Mouse (Mus musculus) hindbrain, embryonic 13.5 days (tissue): Measurements from ENCODE around the gene 2010111I01Rik. TPM values are rescaled to one million over a fixed set of nuclear protein-coding genes. Genes with fewer than 3 reads are reported as not detected.
A peak's percentile ranks its signal among the peaks of the same experiment; 100 is the strongest.

Source experiments
- ATAC-seq: fragments of 200-750 bp; cut with Nextera tagmentation; 2 replicates; pipeline ENCODE4 v1.8.0; 2017; ENCODE audit warnings: moderate TSS enrichment; ENCODE audit not compliant: low FRiP score
- H3K27ac ChIP-seq: fragments of 300-500 bp; sonication (generic); 2 replicates; pipeline ENCODE4 v1.5.1; 2015; ENCODE audit warnings: inconsistent platforms, mild to moderate bottlenecking, moderate library complexity
- H3K27me3 ChIP-seq: fragments of 300-500 bp; sonication (generic); 2 replicates; pipeline ENCODE4 v1.6.1; 2015; ENCODE audit warnings: mild to moderate bottlenecking, inconsistent platforms
- H3K36me3 ChIP-seq: fragments of 300-500 bp; sonication (generic); 2 replicates; pipeline ENCODE4 v1.6.1; 2015; ENCODE audit warnings: mild to moderate bottlenecking, inconsistent platforms
- H3K4me1 ChIP-seq: fragments of 300-500 bp; sonication (generic); replicated peaks from 2 replicates; pipeline ENCODE4 v1.6.1; 2015; ENCODE audit warnings: inconsistent platforms
- H3K4me2 ChIP-seq: fragments of 300-500 bp; sonication (generic); 2 replicates; pipeline ENCODE4 v1.6.1; 2015; ENCODE audit warnings: inconsistent platforms, mild to moderate bottlenecking, moderate library complexity
- H3K4me3 ChIP-seq: fragments of 300-500 bp; sonication (generic); 2 replicates; pipeline ENCODE4 v1.5.1; 2015; ENCODE audit warnings: mild to moderate bottlenecking, inconsistent platforms
- H3K9ac ChIP-seq: fragments of 300-500 bp; sonication (generic); 2 replicates; pipeline ENCODE4 v1.6.1; 2015; ENCODE audit warnings: mild to moderate bottlenecking, inconsistent platforms
- H3K9me3 ChIP-seq: fragments of 300-500 bp; sonication (generic); 2 replicates; pipeline ENCODE4 v1.6.1; 2016; ENCODE audit warnings: inconsistent platforms
- WGBS: fragments of 180-500 bp; shearing (Covaris S2); methylation state at CpG from one replicate; pipeline ENCODE4 v1.1.7; 2015; 5-methylcytosine and 5-hydroxymethylcytosine counted together
- polyA plus RNA-seq: library from polyadenylated mRNA; unstranded; fragments of >200 nt; fragmentation: Nextera tagmentation; extraction: Ambion mirVana; gene quantifications from 2 replicates; pipeline ENCODE4 v1.2.1, GENCODE M21; 2015

2010111I01Rik gene
- polyA plus RNA-seq, 1 experiment from 2014 or later = 36.5 TPM

DNA sequence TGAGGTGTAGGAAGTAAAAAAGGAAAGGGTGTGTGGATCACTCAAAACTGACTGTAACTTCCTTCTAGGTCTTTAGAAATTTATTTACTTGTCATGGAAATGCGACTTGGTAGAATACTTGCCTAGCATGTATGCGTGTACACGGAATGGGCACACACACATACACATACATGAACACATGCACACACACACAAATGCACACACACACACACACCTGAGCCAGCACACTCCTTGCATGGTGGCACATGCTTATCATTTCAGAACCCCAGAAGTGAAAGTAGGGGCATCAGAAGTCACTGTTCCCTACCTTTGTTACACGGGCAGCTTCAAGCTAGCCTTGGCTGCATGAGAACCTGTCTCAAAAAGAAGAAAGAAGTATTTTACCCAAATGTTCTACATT is 311.7 kb downstream of the 2010111I01Rik start:
- WGBS = 95% methylated on average over 4 of the region's 4 CpGs
- Histone ChIP-seq H3K4me3 (no peak overlapping the region), H3K9ac (no peak overlapping the region), H3K4me1 (peaks cover 44% of the 10 kb centered on the region), H3K9me3 (no peaks in the 10 kb centered on the region), H3K27ac (no peak overlapping the region), H3K36me3 (no peaks in the 10 kb centered on the region), H3K27me3 (peaks cover 57% of the 10 kb centered on the region), H3K4me2 (no peak overlapping the region)
- ATAC-seq = no peak

DNA sequence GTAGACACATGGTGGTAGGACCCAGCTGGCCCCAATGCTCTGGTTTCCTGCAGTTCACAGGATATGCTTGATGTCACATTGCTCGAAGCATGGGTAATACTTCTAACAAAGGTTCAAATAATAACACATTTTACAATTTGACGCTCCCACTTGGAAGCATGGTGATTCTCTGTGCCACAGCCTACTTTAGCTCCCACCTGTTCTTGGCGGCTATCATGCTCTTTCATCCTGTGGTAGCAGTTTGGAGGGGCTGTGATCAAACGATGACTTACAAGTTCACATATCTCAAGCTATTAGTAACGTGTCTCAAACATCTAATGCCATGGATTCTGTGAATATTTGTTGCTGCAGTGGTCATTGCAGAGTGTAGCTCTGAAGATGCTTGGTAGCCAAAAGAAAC is 312.6 kb downstream of the 2010111I01Rik start:
- Histone ChIP-seq H3K4me1 (peaks cover 37% of the 10 kb centered on the region), H3K27ac (peak overlapping the region; percentile 70; the same call in 1 of the 2 replicates), H3K4me3 (no peak overlapping the region), H3K36me3 (no peaks in the 10 kb centered on the region), H3K4me2 (no peak overlapping the region), H3K27me3 (peaks cover 50% of the 10 kb centered on the region), H3K9ac (no peak overlapping the region), H3K9me3 (no peaks in the 10 kb centered on the region)
- no peak for ATAC-seq
- 81% methylated on average over 5 of the region's 5 CpGs for WGBS

DNA sequence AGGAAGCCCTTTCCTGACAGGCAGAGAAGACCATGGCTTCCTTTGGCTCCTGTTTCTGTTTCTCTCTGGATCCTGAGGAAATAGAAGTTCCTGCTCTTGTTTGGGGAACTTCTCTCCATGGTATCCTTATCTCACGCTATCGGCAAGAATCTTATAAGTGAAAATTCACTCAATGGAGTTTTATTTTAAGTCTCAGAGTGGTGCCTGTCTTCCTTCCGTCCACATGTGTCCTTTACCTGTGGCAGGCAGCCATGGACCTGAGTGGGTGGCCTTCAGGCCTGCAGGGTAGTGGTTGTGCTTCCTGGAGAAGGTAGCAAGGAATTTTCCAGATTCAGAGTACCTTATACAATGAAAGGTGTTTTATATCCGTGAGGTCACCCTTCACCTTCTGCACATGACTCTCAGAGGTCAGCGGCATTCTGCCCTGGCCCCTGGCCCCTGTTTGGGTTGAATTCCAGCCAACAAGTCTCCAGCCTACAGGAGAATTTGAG is 313.5 kb downstream of the 2010111I01Rik start:
- H3K9ac ChIP-seq = peak overlapping the region; percentile 31; the same call in 1 of the 2 replicates
- H3K27me3 ChIP-seq = peaks cover 41% of the 10 kb centered on the region
- no peak for ATAC-seq
- H3K4me2 ChIP-seq = peak overlapping the region; percentile 37
- WGBS = 55% methylated on average over 5 of the region's 5 CpGs
- peak overlapping the region; percentile 70; the same call in 1 of the 2 replicates for H3K27ac ChIP-seq
- 0 out of 2 replicates have a peak, but pooled peaks cover 4% of the 10 kb centered on the region for H3K36me3 ChIP-seq
- no peaks in the 10 kb centered on the region for H3K9me3 ChIP-seq
- no peak overlapping the region for H3K4me3 ChIP-seq
- peaks cover 28% of the 10 kb centered on the region for H3K4me1 ChIP-seq

DNA sequence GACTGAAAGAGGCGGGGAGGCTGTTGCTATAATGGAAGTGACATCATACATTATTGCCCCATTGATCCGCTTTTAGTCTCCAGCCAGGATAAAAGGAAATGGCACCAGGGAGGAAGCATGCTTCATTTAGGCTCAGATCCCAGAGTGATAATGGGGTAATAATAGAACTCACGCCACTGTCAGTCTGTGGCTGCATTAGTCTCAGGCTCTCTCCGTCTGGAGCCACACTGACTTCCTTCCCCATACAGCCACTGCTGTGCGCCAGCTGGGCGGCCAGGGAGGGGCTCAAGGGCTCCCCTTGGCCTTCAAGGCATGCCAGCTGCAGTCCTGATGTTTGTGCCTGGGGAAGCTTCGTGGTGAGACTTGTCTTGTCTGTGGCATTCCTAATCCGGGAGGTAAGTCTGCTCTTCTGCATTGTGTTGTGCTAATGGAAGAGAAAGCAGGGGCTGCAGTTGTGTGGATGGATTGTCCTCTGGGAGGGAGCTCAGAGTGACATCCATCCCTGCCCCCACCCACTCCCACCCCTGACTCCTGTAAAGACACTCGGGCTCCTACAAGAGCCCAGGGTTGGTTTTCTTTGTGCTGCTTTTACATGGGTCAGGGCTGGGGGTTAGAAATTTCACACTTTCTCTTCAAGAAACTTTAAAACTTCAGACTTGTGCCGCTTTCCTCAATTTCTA is 314.2 kb downstream of the 2010111I01Rik start:
- H3K36me3 ChIP-seq = peaks cover 12% of the 10 kb centered on the region; the same call in 1 of the 2 replicates
- peaks cover 37% of the 10 kb centered on the region for H3K27me3 ChIP-seq
- H3K9me3 ChIP-seq = no peaks in the 10 kb centered on the region
- H3K9ac ChIP-seq = peak overlapping the region; percentile 64
- WGBS = 6% methylated on average over 10 of the region's 10 CpGs
- H3K4me3 ChIP-seq = 0 out of 2 replicates have a peak overlapping the region, but pooled peaks have one; percentile 19
- H3K4me1 ChIP-seq = peaks cover 27% of the 10 kb centered on the region
- H3K27ac ChIP-seq = peak overlapping the region; percentile 70; the same call in 1 of the 2 replicates
- ATAC-seq = peak; percentile 86
- H3K4me2 ChIP-seq = peak overlapping the region; percentile 37

DNA sequence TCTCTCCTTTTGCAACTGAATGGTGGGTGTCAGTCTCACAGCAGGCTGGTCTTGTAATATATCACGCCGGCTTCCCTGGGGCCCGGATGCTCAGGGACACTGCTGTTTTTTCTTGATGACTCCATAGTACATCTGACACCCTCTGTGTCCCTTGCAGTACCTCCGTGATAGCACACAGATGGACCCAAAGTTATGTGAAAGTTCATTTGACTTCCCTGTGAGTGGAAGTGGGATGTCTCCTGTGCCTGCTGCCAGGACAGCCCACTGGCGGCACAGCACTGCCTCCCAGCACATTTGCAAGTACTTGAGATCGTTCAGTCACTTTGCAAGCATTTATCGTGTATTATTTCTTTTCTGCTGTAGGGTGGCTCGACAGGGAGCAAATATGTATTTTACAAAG is 315.1 kb downstream of the 2010111I01Rik start:
- Histone ChIP-seq H3K4me3 (peak overlapping the region; percentile 2; the same call in 1 of the 2 replicates), H3K4me2 (no peak overlapping the region), H3K27ac (no peak overlapping the region), H3K36me3 (peaks cover 13% of the 10 kb centered on the region; the same call in 1 of the 2 replicates), H3K4me1 (peaks cover 27% of the 10 kb centered on the region), H3K27me3 (peaks cover 30% of the 10 kb centered on the region), H3K9me3 (no peaks in the 10 kb centered on the region), H3K9ac (0 out of 2 replicates have a peak overlapping the region, but pooled peaks have one; percentile 8)
- no peak for ATAC-seq
- WGBS = 45% methylated on average over 8 of the region's 8 CpGs

DNA sequence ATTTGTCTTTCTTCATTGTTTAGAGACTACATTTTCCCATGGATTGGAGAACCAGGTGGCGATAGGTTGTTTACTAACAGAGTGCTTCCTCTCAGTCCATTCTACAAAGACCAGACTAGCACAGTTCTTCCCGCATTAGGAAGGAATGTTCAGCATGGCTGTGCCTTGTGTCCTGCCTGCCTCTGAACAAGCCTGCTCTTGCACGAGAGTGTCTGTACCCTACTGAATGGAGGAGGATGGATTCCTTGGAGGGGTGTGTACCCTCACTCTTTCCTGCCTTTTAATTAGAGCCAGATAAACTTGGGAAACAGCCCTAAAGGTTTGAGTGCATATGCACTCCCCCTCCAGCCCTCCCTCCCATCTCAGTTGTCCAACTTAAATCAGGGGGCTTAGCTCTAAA is 315.7 kb downstream of the 2010111I01Rik start:
- ATAC-seq = no peak
- WGBS = 51% methylated on average over 3 of the region's 3 CpGs
- H3K27ac ChIP-seq = no peak overlapping the region
- peaks cover 27% of the 10 kb centered on the region for H3K27me3 ChIP-seq
- no peak overlapping the region; the same call in 1 of the 2 replicates for H3K9ac ChIP-seq
- H3K4me3 ChIP-seq = no peak overlapping the region
- no peaks in the 10 kb centered on the region for H3K9me3 ChIP-seq
- peaks cover 27% of the 10 kb centered on the region for H3K4me1 ChIP-seq
- peaks cover 16% of the 10 kb centered on the region; the same call in 1 of the 2 replicates for H3K36me3 ChIP-seq
- no peak overlapping the region for H3K4me2 ChIP-seq

DNA sequence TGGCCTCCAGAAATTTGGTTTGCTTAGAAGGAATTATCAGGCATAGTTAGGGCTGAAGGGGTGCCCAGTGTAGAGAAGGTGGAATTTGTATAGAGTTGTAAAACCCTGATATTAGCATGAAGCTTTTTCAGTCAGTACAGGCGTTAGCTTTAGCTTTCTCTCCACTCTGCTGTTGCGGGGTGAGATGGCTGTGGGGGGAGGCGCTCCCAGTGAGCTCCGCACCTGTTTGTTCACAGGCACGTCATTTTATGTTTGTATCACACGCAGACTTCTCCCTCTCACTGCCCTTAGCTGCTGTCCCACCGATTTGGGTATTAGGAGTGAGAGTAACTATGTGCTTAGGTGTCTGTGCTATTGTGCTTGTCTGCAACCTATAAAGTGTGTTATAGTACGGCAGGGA is 316.5 kb downstream of the 2010111I01Rik start:
- H3K4me1 ChIP-seq = peaks cover 27% of the 10 kb centered on the region
- no peak overlapping the region for H3K9ac ChIP-seq
- peaks cover 21% of the 10 kb centered on the region for H3K27me3 ChIP-seq
- H3K27ac ChIP-seq = no peak overlapping the region
- 83% methylated on average over 8 of the region's 8 CpGs for WGBS
- H3K9me3 ChIP-seq = no peaks in the 10 kb centered on the region
- H3K4me2 ChIP-seq = no peak overlapping the region
- no peak overlapping the region for H3K4me3 ChIP-seq
- peaks cover 20% of the 10 kb centered on the region; the same call in 1 of the 2 replicates for H3K36me3 ChIP-seq
- no peak for ATAC-seq

DNA sequence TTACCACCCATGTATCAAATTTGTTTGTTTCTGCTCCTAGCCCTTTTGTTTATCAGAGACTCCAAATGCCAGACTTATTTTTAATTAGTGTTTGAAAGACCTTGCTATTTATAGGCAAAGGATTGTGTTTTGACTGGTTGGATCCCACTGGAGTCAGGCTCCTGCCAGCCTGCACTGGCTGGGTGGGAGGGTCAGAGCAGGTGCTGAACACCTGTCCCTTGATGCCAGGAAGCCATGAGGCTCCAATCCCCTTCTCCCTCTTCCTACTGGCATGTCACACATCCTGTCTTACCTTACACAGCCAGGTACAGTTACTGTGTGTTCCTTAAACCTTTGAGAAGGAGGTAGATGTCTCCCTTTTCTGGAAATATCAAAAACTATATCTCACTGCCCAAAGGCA is 318.5 kb downstream of the 2010111I01Rik start:
- H3K4me3 ChIP-seq = no peak overlapping the region
- H3K36me3 ChIP-seq = peaks cover 25% of the 10 kb centered on the region
- no peak overlapping the region for H3K4me2 ChIP-seq
- H3K9ac ChIP-seq = no peak overlapping the region
- no peak overlapping the region for H3K27ac ChIP-seq
- peaks cover 3% of the 10 kb centered on the region; the same call in 1 of the 2 replicates for H3K27me3 ChIP-seq
- peaks cover 22% of the 10 kb centered on the region for H3K4me1 ChIP-seq
- no peak for ATAC-seq
- no peaks in the 10 kb centered on the region for H3K9me3 ChIP-seq

DNA sequence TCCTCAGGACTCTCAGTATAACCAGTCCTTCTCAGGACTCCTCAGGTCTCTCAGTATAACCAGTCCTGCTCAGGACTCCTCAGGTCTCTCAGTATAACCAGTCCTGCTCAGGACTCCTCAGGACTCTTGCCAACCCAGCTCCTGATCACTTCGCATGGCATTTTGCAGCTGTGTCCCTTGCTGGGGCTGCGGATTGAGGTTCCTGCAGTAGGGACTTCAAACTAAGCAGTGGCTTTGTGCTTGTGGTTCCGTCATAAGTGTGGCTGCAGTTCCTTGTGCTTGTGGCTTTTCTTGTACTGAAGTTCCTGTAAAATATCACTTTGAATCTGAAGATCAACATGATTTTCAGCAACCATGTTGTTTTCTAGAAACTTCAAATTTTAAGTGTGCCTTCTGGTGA is 320.1 kb downstream of the 2010111I01Rik start:
- peaks cover 3% of the 10 kb centered on the region; the same call in 1 of the 2 replicates for H3K27me3 ChIP-seq
- H3K9me3 ChIP-seq = no peaks in the 10 kb centered on the region
- no peak for ATAC-seq
- WGBS = 94% methylated on average over 3 of the region's 3 CpGs
- H3K4me3 ChIP-seq = no peak overlapping the region
- H3K9ac ChIP-seq = no peak overlapping the region
- no peak overlapping the region for H3K27ac ChIP-seq
- H3K36me3 ChIP-seq = peaks cover 25% of the 10 kb centered on the region
- no peak overlapping the region for H3K4me2 ChIP-seq
- H3K4me1 ChIP-seq = peaks cover 7% of the 10 kb centered on the region

DNA sequence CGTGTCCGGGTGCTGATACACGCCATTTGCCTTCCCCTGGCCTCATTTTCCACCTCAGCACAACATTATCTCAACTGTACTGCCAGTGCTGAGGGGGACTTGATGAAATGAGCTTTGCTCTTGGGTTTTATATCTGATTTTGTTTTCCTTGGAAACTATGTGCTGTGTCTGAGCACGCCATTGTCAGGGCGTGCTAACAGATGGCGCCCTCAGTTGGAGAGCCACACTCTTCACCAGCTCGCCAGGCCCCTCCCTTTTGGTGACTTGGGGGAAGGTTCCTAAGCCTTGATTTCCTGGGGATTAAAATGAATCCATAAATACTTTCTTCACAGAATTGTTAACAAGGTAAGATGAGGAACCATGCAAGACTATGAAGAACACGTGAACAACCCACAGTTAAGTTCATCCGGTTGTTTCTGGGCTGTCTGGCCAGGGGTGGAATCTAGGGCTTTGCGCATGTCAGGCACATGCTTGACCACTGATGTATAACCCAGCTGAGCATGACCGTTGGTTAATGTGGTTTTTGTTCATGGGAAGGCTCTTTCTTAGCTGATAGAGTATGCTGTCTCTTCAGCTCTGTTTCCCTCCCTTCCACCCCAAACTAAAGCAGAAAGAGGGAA is 321.9 kb downstream of the 2010111I01Rik start:
- Histone ChIP-seq H3K9ac (no peak overlapping the region), H3K27ac (no peak overlapping the region), H3K9me3 (no peaks in the 10 kb centered on the region), H3K4me2 (no peak overlapping the region), H3K4me3 (no peak overlapping the region), H3K36me3 (peaks cover 25% of the 10 kb centered on the region), H3K27me3 (peaks cover 16% of the 10 kb centered on the region), H3K4me1 (no peaks in the 10 kb centered on the region; the same call in 1 of the 2 replicates)
- WGBS = 86% methylated on average over 11 of the region's 11 CpGs
- ATAC-seq = no peak

DNA sequence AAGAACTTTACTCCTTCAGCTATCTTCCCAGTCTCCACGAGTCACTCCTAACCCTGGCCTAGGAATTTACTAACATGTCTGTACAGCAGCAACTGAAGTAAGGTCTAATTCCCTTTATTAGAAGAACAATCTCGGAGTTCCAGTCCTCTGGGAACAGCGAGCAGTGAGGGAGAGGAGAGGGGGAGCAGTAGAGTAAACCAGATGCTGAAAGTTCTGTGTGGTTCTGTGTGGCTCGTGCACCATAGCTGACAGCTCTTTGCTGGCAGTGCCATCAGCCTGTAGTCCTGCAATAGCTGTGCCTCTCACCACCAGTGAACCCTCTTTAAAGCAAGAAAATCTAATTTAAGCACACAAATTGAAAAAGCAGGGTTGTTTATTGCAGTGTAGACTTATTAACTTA is 324.5 kb downstream of the 2010111I01Rik start:
- H3K36me3 ChIP-seq = peaks cover 12% of the 10 kb centered on the region
- ATAC-seq = no peak
- H3K4me1 ChIP-seq = peaks cover 8% of the 10 kb centered on the region
- H3K4me2 ChIP-seq = no peak overlapping the region
- no peak overlapping the region for H3K9ac ChIP-seq
- peaks cover 26% of the 10 kb centered on the region for H3K27me3 ChIP-seq
- 60% methylated on average over 4 of the region's 4 CpGs for WGBS
- no peak overlapping the region for H3K27ac ChIP-seq
- H3K9me3 ChIP-seq = no peaks in the 10 kb centered on the region
- H3K4me3 ChIP-seq = no peak overlapping the region

DNA sequence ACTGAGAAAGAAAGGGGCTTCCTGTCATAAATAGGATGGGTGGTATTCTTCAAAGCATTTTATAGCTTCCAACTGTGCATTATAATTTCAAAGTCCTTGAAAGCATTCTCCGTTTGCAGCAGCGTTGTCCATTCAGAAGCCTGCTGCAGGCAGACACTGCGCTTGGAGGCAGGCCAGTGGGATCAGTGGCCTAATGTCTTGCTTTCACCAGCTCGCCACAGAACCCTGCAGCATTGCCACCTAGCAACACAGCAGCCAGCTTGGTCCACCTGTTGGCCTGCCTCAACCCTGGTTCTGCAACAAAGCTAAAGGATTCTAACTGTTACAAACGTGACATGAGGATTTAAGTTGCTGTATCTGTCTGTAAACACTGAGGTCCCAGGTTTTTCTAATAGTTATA is 325.0 kb downstream of the 2010111I01Rik start:
- Histone ChIP-seq H3K27ac (no peak overlapping the region), H3K9me3 (no peaks in the 10 kb centered on the region), H3K4me3 (no peak overlapping the region), H3K4me2 (no peak overlapping the region), H3K4me1 (peaks cover 13% of the 10 kb centered on the region), H3K36me3 (peaks cover 12% of the 10 kb centered on the region), H3K9ac (no peak overlapping the region), H3K27me3 (peaks cover 26% of the 10 kb centered on the region)
- ATAC-seq = no peak
- 55% methylated on average over 5 of the region's 5 CpGs for WGBS
